Mouse (Mus musculus) intestine, embryonic 14.5 days (tissue): ENCODE measurements at regions not wholly inside any gene's neighbourhood (a gene's known extent, or its start where the extent isn't known, plus 50 kb on each side); places are given as distances from the start of the nearest gene placed in this dataset.

Source experiments
- ATAC-seq: fragments of 200-750 bp; cut with Nextera tagmentation; replicated peaks from 2 replicates; pipeline ENCODE4 v1.8.0; 2017; ENCODE audit warnings: low read depth, moderate number of reproducible peaks, moderate TSS enrichment, moderate library complexity; ENCODE audit not compliant: low FRiP score, low TSS enrichment
- DNase-seq: peaks from one replicate; pipeline ENCODE4 v3.0.0-alpha.2; 2018; ENCODE audit warnings: low spot score
- H3K27ac ChIP-seq: fragments of 300-500 bp; sonication (generic); 2 replicates; pipeline ENCODE4 v1.5.1; 2014; ENCODE audit warnings: low read depth, mild to moderate bottlenecking, control low read depth
- H3K27me3 ChIP-seq: fragments of 300-500 bp; sonication (generic); replicated peaks from 2 replicates; pipeline ENCODE4 v1.6.1; 2014; ENCODE audit warnings: low read length, control low read depth; ENCODE audit not compliant: control insufficient read depth, insufficient read depth
- H3K36me3 ChIP-seq: fragments of 300-500 bp; sonication (generic); 2 replicates; pipeline ENCODE4 v1.6.1; 2014; ENCODE audit warnings: low read length, control low read depth; ENCODE audit not compliant: control insufficient read depth, insufficient read depth
- H3K4me1 ChIP-seq: fragments of 300-500 bp; sonication (generic); replicated peaks from 2 replicates; pipeline ENCODE4 v1.6.1; 2014; ENCODE audit warnings: low read length, control low read depth, mixed read lengths; ENCODE audit not compliant: control insufficient read depth, insufficient read depth
- H3K4me2 ChIP-seq: fragments of 300-500 bp; sonication (generic); 2 replicates; pipeline ENCODE4 v1.6.1; 2014; ENCODE audit warnings: low read length
- H3K4me3 ChIP-seq: fragments of 300-500 bp; sonication (generic); 2 replicates; pipeline ENCODE4 v1.5.1; 2014; ENCODE audit warnings: low read depth, low read length, control low read depth, mixed read lengths
- H3K9ac ChIP-seq: fragments of 300-500 bp; sonication (generic); 2 replicates; pipeline ENCODE4 v1.6.1; 2014; ENCODE audit warnings: mild to moderate bottlenecking, low read length
- H3K9me3 ChIP-seq: fragments of 300-500 bp; sonication (generic); 2 replicates; pipeline ENCODE4 v1.6.1; 2016; ENCODE audit warnings: low read length, control low read depth; ENCODE audit not compliant: control insufficient read depth
- whole genome bisulfite sequencing: fragments of 180-500 bp; shearing (Covaris S2); extraction: QIAGEN DNeasy Blood & Tissue Kit; methylation state at CpG from one replicate; pipeline ENCODE4 v1.1.7; 2014; 5-methylcytosine and 5-hydroxymethylcytosine counted together

GRCm38 (mm10) chrX:11458521-11458920 lies 130.9 kb downstream of the H2al1j start:
- Histone ChIP-seq H3K9me3 (no peaks in the 10 kb centered on the region), H3K4me1 (no peaks in the 10 kb centered on the region), H3K27me3 (0 out of 2 replicates have a peak, but pooled peaks cover 6% of the 10 kb centered on the region), H3K4me3 (no peak overlapping the region), H3K36me3 (no peaks in the 10 kb centered on the region), H3K9ac (no peak overlapping the region), H3K27ac (no peak overlapping the region), H3K4me2 (no peak overlapping the region)
- ATAC-seq (no peak), DNase-seq (no peak)
- 46% methylated on average over 4 of the region's 4 CpGs for WGBS

GRCm38 (mm10) chrX:11463955-11464511 lies 136.4 kb downstream of the H2al1j start:
- Histone ChIP-seq H3K4me1 (no peaks in the 10 kb centered on the region), H3K9ac (no peak overlapping the region), H3K27me3 (0 out of 2 replicates have a peak, but pooled peaks cover 2% of the 10 kb centered on the region), H3K9me3 (no peaks in the 10 kb centered on the region), H3K27ac (no peak overlapping the region), H3K36me3 (no peaks in the 10 kb centered on the region), H3K4me3 (no peak overlapping the region), H3K4me2 (no peak overlapping the region)
- no peak for DNase-seq
- 52% methylated on average over 3 of the region's 3 CpGs for WGBS
- no peak for ATAC-seq

- H3K9me3 ChIP-seq, result no peaks in the 10 kb centered on the region
- H3K36me3 ChIP-seq, result no peaks in the 10 kb centered on the region
- 84% methylated on average over 4 of the region's 4 CpGs for WGBS
- DNase-seq, result no peak
- H3K4me2 ChIP-seq, result no peak overlapping the region
- H3K27ac ChIP-seq, result no peak overlapping the region
- no peaks in the 10 kb centered on the region for H3K4me1 ChIP-seq
- no peak for ATAC-seq
- 0 out of 2 replicates have a peak, but pooled peaks cover 2% of the 10 kb centered on the region for H3K27me3 ChIP-seq
- H3K9ac ChIP-seq, result no peak overlapping the region
- H3K4me3 ChIP-seq, result no peak overlapping the region
Observed at GRCm38 (mm10) chrX:11466191-11466590, 138.6 kb downstream of the H2al1j start.

GRCm38 (mm10) chrX:11479696-11480339 lies 152.2 kb downstream of the H2al1j start:
- Histone ChIP-seq H3K9ac (no peak overlapping the region), H3K4me1 (no peaks in the 10 kb centered on the region), H3K36me3 (no peaks in the 10 kb centered on the region), H3K27ac (no peak overlapping the region), H3K27me3 (no peaks in the 10 kb centered on the region), H3K9me3 (no peaks in the 10 kb centered on the region), H3K4me3 (no peak overlapping the region), H3K4me2 (no peak overlapping the region)
- DNase-seq (no peak), ATAC-seq (no peak)
- WGBS, result 70% methylated on average over 16 of the region's 16 CpGs

GRCm38 (mm10) chrX:11482141-11482540 lies 154.5 kb downstream of the H2al1j start:
- H3K27ac ChIP-seq, result no peak overlapping the region
- no peaks in the 10 kb centered on the region for H3K27me3 ChIP-seq
- 59% methylated on average over 7 of the region's 7 CpGs for WGBS
- H3K9me3 ChIP-seq, result no peaks in the 10 kb centered on the region
- H3K4me3 ChIP-seq, result no peak overlapping the region
- no peaks in the 10 kb centered on the region for H3K36me3 ChIP-seq
- H3K4me1 ChIP-seq, result 0 out of 2 replicates have a peak, but pooled peaks cover 3% of the 10 kb centered on the region
- DNase-seq (no peak), ATAC-seq (no peak)
- H3K9ac ChIP-seq, result no peak overlapping the region
- H3K4me2 ChIP-seq, result no peak overlapping the region

GRCm38 (mm10) chrX:11486588-11486987 lies 159.0 kb downstream of the H2al1j start:
- Histone ChIP-seq H3K4me2 (no peak overlapping the region), H3K27me3 (0 out of 2 replicates have a peak, but pooled peaks cover 8% of the 10 kb centered on the region), H3K36me3 (no peaks in the 10 kb centered on the region), H3K4me1 (0 out of 2 replicates have a peak, but pooled peaks cover 3% of the 10 kb centered on the region), H3K9me3 (no peaks in the 10 kb centered on the region), H3K4me3 (no peak overlapping the region), H3K9ac (no peak overlapping the region), H3K27ac (no peak overlapping the region)
- no peak for DNase-seq
- ATAC-seq, result no peak
- 36% methylated on average over 2 of the region's 2 CpGs for WGBS

GRCm38 (mm10) chrX:11487876-11488275 lies 160.3 kb downstream of the H2al1j start:
- Histone ChIP-seq H3K4me1 (peaks cover 8% of the 10 kb centered on the region; the same call in 1 of the 2 replicates), H3K27ac (no peak overlapping the region), H3K36me3 (no peaks in the 10 kb centered on the region), H3K9ac (no peak overlapping the region), H3K4me3 (no peak overlapping the region), H3K9me3 (no peaks in the 10 kb centered on the region), H3K27me3 (peaks cover 11% of the 10 kb centered on the region; the same call in 1 of the 2 replicates), H3K4me2 (no peak overlapping the region)
- WGBS, result 52% methylated on average over 5 of the region's 5 CpGs
- ATAC-seq (no peak), DNase-seq (no peak)

- no peaks in the 10 kb centered on the region for H3K36me3 ChIP-seq
- 56% methylated on average over 5 of the region's 5 CpGs for WGBS
- no peak overlapping the region for H3K9ac ChIP-seq
- peaks cover 12% of the 10 kb centered on the region; the same call in 1 of the 2 replicates for H3K4me1 ChIP-seq
- H3K4me2 ChIP-seq, result no peak overlapping the region
- DNase-seq, result no peak
- H3K27ac ChIP-seq, result no peak overlapping the region
- H3K4me3 ChIP-seq, result no peak overlapping the region
- no peak for ATAC-seq
- H3K9me3 ChIP-seq, result no peaks in the 10 kb centered on the region
- peaks cover 16% of the 10 kb centered on the region; the same call in 1 of the 2 replicates for H3K27me3 ChIP-seq
Observed at GRCm38 (mm10) chrX:11490146-11490693, 162.6 kb downstream of the H2al1j start.
